Mouse (Mus musculus) MN1 (cell line): ENCODE results near the gene Iqck.
A peak's percentile ranks its signal among the peaks of the same experiment; 100 is the strongest.

ENCODE experiments used
- DNase-seq: peaks from one replicate; pipeline ENCODE4 v3.0.0-alpha.2; 2016; ENCODE audit warnings: low spot score

Gene Iqck

DNA sequence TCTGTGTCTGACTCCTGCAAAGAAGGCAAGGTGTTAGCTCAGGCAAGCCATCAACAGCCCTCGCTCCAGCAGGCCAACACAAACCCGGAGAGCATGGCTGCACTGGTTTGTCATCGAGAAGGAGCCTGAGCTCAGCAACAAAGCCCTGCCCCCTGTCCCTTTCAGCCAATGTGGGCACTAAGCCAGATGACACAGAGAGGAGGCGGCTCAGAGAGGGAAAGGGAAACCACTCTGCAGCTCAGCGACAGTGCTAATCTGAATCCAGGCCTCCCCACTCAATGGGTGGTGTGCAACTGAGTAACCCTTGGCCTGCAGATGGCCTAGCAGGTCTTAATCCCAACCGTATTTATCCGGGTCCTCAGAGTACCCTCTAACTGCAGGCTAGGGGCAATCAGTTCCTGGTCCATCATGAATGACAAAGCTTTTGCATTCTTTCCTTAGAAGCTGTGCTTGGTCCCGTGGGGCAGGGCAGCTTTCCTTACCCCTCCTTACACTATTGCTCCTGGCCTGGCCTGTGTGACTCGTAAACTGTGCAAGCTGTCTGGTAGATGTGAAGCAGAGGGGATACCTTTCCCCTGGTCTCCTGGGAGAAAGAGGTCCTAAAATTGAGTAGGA is 4.8 kb upstream of the Iqck start:
- peak; percentile 78 for DNase-seq

GRCm38 (mm10) chr7:118851571-118851970 is 4.0 kb upstream of the Iqck start:
- peak; percentile 57 for DNase-seq

DNA sequence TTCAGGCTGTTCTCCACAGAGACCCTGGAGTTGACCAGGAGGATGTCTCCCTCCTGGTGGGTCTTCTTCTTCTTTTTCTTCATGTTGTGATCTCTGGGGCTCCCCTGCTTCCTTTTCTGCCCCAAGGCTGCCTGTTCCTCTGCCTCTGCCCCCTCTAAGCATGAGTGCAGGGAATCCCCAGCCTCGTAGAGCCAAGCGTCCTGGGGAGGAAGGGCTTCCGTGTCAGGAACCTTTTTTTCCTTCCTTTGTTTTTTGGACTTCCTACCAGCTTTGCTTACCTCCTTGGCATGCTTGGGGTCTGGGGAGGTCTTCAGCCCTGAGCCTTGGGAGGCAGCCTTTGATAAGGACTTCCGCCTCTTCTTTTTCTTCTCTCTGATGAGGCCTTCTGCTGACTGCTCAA is 2.9 kb upstream of the Iqck start:
- no peak for DNase-seq

DNA sequence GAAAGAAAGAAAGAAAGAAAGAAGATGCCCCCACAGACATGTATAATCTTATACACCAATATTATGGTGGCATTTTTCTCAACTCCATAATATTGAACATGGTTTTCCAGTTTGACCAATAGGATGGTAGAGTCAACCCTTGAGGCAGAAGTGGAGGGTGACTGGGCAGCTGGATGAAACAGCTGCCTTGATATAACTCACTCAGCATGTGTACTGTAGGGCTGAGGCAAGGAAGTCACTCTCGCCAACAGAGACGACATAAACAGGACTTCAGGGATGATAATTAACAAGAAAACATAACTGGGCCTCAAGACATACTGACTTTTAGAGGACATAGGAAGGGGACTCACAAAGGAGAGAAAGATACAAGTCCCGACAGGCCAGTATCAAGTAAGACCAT is 946 bp upstream of the Iqck start:
- no peak for DNase-seq

DNA sequence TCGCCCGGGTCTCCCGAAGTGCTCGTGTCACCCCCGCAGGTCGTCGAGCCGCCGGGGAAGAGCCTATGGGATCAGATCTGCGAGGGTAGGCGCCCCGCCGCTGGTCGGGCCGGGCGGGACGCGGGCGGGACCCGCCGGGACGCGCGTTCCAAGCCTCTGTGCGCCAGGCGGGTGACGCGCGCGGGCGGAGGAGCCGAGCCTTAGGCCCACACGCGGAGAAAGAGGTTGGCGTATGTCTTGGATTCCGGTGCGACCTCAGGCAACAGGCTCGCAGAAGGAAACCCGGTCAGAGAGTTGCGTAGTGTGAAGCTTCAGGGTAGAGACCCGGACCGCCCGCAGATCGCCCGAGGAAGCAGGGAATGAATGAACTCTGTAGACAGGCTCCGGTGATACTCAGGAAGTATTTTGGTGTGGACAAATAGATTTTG is 339 bp downstream of the Iqck start, which contains the start of gene Knop1:
Knop1 (minus strand) TSS at position 378 of the 428 bp plus-strand sequence.
- peak; percentile 62 for DNase-seq

DNA sequence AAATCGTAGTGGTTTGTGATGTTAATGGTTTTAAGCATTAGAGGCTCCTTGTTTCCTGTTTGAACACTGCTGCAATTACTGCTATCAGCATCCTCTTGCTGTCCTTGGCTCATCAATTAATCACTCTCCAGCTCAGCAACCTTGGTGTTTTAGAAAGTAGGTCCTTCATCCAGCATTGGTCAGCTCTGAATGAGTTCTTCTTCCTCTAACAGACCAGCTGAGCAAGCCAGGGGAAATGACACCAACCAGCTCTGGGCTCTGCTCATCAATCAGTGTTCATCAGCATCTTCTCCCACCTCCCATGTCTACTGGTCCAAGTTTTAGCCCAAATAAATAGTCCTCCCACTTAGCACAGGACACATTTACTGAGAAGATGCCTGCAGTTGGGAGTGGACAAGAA is 3.1 kb downstream of the Iqck start:
- DNase-seq, result no peak

GRCm38 (mm10) chr7:118865362-118865761 is 9.8 kb downstream of the Iqck start:
- DNase-seq, result no peak

DNA sequence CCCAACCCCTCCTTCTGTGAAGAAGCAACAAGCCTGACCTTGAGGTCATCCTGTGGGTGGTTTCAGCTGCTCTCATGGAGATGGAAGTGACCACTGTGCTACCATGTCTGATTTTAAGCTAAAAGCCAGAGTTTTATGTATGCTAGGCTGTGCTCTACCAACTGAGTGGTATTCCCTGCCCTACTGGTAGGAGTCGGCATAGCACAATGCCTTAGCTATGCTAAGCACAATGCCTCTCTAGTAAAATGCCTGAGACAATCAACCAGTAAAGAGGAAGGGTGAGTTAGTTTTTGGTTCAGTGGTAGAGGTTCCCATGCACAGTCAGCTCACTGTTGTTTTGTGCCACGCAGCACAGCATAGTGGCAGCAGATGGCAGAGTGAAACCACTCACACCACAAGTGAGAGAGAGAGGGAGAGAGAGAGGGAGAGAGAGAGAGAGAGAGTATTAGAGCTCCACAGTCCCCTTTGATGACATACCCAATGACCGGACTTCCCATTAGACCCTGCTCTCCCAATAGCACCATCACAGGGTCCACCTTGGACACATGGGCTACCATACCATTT is 24.0 kb downstream of the Iqck start:
- DNase-seq, result no peak

DNA sequence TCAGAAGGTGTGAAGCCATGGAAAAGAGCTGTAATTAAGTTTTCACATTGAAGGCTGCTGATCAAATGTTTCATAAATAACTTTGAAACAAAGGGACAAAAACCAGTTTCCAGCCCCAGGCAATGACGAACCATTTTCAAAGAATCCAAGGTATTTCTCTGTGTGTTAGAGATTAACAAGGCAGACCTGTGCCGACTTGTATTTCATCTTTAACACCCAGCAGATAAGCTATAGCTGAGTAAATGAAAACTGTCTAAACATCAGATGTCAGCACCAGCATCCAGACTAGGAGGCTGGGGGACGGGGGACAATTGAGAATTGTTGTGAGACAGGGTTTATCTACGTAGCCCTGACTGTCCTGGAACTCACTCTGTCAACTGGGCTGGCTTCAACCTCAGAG is 28.4 kb downstream of the Iqck start:
- DNase-seq, result no peak

DNA sequence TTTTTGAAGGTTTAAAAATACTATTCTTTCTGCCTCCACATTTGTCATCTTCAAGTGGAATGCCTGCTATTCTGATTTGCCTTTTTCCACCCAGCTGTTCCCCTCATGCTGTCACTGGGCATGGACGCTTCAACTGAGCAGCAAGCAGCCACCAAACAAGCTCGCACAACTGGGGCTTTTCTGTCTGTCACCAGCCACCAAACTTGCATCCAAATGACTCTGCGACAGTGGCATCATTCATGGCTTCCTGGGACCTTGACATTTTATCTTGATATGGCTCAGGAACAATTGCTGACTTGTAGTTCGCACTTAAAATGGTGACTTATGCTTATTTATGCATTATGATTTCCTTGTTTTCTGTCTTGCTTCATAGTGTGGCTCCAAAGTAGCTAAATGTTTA is 29.4 kb downstream of the Iqck start:
- no peak for DNase-seq

GRCm38 (mm10) chr7:118887303-118888055 is 31.9 kb downstream of the Iqck start:
- peak; percentile 26 for DNase-seq

DNA sequence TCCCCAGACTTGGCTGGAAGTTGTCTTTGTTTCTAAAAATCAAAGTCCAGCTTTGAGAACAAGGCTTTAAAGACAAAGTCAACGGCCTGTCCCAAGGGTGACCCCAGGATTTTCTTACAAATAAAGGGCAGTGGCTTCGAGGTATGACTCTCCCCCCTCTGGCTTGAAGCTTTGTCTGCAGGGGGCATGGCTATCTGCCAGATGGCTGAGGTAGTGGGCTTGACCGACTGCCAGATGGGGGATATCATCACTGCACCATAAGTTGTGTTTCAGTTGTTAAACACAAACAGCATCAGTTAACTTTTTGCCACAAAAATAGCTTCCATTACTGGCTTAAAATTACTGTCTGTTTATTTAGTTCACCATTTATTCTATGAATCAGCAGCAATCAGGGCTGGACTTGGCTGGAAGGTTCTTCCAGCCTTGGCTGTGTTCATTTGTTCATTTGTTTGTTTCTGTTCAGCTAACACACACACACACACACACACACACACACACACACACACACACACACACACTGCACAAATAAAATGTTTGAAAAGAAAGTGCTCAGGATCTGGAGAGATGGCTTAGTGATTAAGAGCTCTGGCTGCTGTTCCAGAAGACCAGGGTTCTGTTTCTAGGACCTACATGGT is 33.6 kb downstream of the Iqck start:
- no peak for DNase-seq

GRCm38 (mm10) chr7:118895469-118896450 is 40.2 kb downstream of the Iqck start:
- no peak for DNase-seq

GRCm38 (mm10) chr7:118898063-118898462 is 42.5 kb downstream of the Iqck start:
- DNase-seq, result no peak

- DNase-seq, result no peak
Measured at GRCm38 (mm10) chr7:118900090-118900489, 44.5 kb downstream of the Iqck start.

GRCm38 (mm10) chr7:118902944-118903343 is 47.4 kb downstream of the Iqck start:
- DNase-seq, result peak; percentile 63

DNA sequence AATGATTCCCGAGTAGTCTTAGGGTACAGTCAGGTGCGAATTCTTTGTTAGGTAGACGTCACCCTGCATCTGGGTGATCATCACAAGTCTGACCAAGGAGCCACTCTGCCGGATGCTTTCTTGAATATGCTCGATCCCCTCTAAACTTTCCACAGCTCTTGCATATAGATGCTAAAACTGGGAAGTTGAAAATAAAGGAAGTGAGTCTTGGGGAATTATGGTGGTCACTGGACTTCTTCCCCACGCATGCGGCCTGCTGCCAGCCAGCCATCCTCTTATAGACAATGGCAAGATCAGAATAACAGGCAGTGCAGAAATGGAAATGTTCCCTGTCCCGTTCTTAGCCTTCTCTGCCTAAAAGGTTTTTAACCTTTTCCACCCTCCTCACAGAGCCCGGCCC is 48.3 kb downstream of the Iqck start:
- DNase-seq, result no peak

GRCm38 (mm10) chr7:118904530-118904929 is 49.0 kb downstream of the Iqck start:
- DNase-seq, result no peak

DNA sequence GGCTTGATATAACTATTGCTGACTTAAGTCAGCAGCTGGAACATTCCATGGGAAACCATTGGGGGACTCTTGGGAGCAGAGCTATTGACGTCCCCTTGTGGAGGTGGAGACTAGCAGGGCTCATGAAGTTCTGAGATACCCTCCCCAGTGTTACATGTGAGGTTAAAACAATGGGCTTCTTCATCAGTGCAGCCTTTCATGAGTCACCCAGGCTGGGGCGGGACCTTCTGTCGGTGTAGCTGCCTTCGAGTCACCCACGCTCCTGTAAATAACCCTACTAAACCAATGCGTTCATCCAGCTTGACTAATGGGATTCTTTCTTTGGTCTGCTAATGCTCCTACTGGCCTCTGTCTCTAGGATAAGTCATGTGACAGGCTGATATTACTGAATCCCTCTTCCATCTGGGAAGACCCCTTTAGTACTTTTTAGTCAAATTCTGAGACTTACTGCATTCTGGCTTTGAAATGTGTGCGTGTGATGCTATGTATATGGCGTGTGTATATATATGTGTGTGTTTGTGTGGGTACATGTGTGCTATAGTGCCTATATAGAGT is 53.5 kb downstream of the Iqck start:
- no peak for DNase-seq

DNA sequence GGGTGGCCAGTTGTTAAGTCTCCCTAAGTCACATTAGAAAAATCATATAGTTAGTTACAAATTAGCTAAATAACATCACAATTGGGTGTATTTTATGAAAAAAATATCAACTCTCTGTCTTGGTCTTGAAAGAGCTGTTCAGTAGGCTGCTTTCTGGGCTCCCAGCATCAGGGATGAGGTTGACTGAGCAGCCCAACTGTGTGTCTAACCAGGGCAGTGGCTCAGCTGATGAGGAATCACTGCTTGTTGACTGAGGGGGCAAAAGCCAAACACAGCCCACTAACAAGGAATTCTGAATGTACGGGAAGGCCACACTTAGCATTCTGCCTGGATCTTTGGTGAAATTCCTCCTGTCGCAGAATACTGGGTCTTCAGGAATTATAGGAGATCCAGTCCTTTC is 54.9 kb downstream of the Iqck start:
- no peak for DNase-seq

- no peak for DNase-seq
Measured at GRCm38 (mm10) chr7:118911170-118911569, 55.6 kb downstream of the Iqck start.
